Mouse (Mus musculus) urinary bladder, postnatal 10 days (tissue): ENCODE measurements around the gene Pik3ap1.

Experiments
- DNase-seq: peaks from one replicate; pipeline ENCODE4 v3.0.0; 2022; ENCODE audit warnings: low spot score

The Pik3ap1 gene

GRCm38 (mm10) chr19:41369557-41370460 lies 15.1 kb downstream of the Pik3ap1 start:
- no peak for DNase-seq

GRCm38 (mm10) chr19:41366854-41367517 lies 17.9 kb downstream of the Pik3ap1 start:
- DNase-seq: no peak

GRCm38 (mm10) chr19:41366192-41366853 lies 18.6 kb downstream of the Pik3ap1 start:
- DNase-seq: no peak

GRCm38 (mm10) chr19:41365570-41365969 lies 19.3 kb downstream of the Pik3ap1 start:
- no peak for DNase-seq

GRCm38 (mm10) chr19:41364509-41364908 lies 20.4 kb downstream of the Pik3ap1 start:
- DNase-seq: no peak

- DNase-seq: no peak
These were observed 21.9 kb downstream of the Pik3ap1 start for GRCm38 (mm10) chr19:41362963-41363362.

GRCm38 (mm10) chr19:41360459-41360858 lies 24.4 kb downstream of the Pik3ap1 start:
- DNase-seq: no peak

- no peak for DNase-seq
These were observed 30.5 kb downstream of the Pik3ap1 start for GRCm38 (mm10) chr19:41354287-41354951.

GRCm38 (mm10) chr19:41349624-41350023 lies 35.3 kb downstream of the Pik3ap1 start:
- no peak for DNase-seq

GRCm38 (mm10) chr19:41348161-41348560 lies 36.7 kb downstream of the Pik3ap1 start:
- no peak for DNase-seq

GRCm38 (mm10) chr19:41347326-41347725 lies 37.6 kb downstream of the Pik3ap1 start:
- DNase-seq: no peak

- no peak for DNase-seq
These were observed 38.6 kb downstream of the Pik3ap1 start for GRCm38 (mm10) chr19:41346099-41346850.

GRCm38 (mm10) chr19:41345028-41345741 lies 39.7 kb downstream of the Pik3ap1 start:
- DNase-seq: no peak

GRCm38 (mm10) chr19:41344666-41345027 lies 40.3 kb downstream of the Pik3ap1 start:
- no peak for DNase-seq

- DNase-seq: no peak
These were observed 42.3 kb downstream of the Pik3ap1 start for GRCm38 (mm10) chr19:41342592-41343090.

GRCm38 (mm10) chr19:41341677-41342076 lies 43.2 kb downstream of the Pik3ap1 start:
- no peak for DNase-seq

- no peak for DNase-seq
These were observed 45.7 kb downstream of the Pik3ap1 start for GRCm38 (mm10) chr19:41339020-41339836.

GRCm38 (mm10) chr19:41338379-41338778 lies 46.5 kb downstream of the Pik3ap1 start:
- DNase-seq: no peak

GRCm38 (mm10) chr19:41335721-41336120 lies 49.2 kb downstream of the Pik3ap1 start:
- DNase-seq: no peak

- no peak for DNase-seq
These were observed 51.9 kb downstream of the Pik3ap1 start for GRCm38 (mm10) chr19:41332986-41333385.
